Mouse (Mus musculus): ENCODE data around the gene Ripor2.

The Ripor2 gene

DNA sequence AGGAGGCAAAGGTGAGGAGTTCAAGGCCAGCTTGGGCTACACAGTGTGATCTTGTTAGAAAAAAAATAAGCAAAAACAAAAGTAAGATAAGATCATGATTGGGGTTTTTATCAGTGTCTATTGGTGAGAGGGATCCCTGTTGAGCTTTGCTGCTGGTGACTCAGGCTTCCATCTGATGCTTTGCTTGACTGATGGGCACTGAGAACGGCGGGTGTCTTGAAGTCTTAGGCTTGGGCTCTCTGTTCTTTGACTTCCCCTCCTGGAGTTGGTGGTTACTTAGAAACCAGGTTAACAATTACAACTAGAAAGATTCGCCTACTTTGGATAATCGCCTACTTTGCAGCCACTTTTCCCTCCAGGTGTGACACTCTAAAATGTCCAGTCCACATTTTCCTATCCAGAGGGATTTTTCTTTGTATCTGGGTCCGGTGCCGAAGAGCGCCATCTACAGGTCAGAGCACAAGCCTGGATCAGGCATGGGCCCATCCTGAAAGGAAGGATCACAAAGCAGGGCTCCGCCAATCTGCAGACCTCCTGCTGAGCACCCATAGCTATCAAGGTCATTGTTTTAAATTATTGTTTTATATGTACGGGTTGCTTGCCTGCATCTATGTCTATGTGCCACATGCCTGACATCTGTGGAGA, 34.1 kb downstream of the Ripor2 start:
- in situ Hi-C loops (cut with MboI, MseI) = loop anchor here in 1 of 2 experiments (25.0 kb wide), 1 partner anchor 1179 kb away; no protein-coding TSS in a partner anchor

GRCm38 (mm10) chr13:24616645-24617044, 34.7 kb downstream of the Ripor2 start:
- in situ Hi-C loops (cut with MboI, MseI) = loop anchor here in 1 of 2 experiments (25.0 kb wide), 1 partner anchor 1179 kb away; no protein-coding TSS in a partner anchor

GRCm38 (mm10) chr13:24617076-24617798, 35.2 kb downstream of the Ripor2 start:
- in situ Hi-C loops (cut with MboI, MseI) = loop anchor here in 1 of 2 experiments (25.0 kb wide), 1 partner anchor 1180 kb away; no protein-coding TSS in a partner anchor

GRCm38 (mm10) chr13:24617799-24618130, 35.8 kb downstream of the Ripor2 start:
- in situ Hi-C loops (cut with MboI, MseI) = loop anchor here in 1 of 2 experiments (25.0 kb wide), 1 partner anchor 1180 kb away; no protein-coding TSS in a partner anchor

- in situ Hi-C loops (cut with MboI, MseI) = loop anchor here in 1 of 2 experiments (25.0 kb wide), 1 partner anchor 1182 kb away; no protein-coding TSS in a partner anchor
These were observed 37.7 kb downstream of the Ripor2 start for GRCm38 (mm10) chr13:24619711-24620110.

DNA sequence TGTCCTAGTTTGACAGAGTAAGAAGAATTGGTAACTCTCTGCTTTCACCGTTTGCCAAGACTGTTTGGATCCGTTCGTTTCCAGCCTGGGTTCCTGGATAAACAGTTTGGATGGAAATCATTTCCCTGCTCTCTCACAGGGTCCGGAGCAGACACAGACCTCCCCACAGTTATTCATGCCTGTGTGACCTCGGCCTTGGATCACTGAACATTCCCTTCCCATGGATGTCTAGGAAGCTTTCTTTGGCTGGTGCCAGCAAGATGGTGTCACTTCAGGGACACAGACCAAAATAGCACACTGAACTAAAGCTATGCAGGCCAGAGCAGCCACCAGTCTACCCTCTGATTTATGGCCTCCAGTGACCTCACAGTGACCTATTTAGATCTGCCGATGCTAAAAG, 38.5 kb downstream of the Ripor2 start:
- in situ Hi-C loops (cut with MboI, MseI) = loop anchor here in 1 of 2 experiments (25.0 kb wide), 1 partner anchor 1183 kb away; no protein-coding TSS in a partner anchor

DNA sequence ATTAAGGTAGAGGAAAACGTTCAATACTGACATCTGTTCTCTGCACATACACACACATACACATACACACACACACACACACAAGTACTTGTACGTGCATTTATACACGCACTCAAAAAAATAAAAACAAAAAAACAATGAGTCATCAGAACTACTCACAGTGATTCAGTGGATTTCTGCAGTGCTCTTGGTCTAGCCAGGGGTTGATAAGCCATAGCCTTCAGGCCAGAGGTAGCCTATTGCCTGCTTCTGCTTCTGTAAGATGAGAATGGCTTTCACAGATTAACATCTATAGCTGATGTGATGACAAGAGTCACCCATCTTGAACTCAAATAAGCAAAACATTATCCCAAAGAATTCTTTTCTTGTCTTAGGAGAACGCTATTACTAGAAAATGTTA, 41.6 kb downstream of the Ripor2 start:
- in situ Hi-C loops (cut with MboI, MseI) = loop anchor here in 1 of 2 experiments (25.0 kb wide), 1 partner anchor 1186 kb away; no protein-coding TSS in a partner anchor

DNA sequence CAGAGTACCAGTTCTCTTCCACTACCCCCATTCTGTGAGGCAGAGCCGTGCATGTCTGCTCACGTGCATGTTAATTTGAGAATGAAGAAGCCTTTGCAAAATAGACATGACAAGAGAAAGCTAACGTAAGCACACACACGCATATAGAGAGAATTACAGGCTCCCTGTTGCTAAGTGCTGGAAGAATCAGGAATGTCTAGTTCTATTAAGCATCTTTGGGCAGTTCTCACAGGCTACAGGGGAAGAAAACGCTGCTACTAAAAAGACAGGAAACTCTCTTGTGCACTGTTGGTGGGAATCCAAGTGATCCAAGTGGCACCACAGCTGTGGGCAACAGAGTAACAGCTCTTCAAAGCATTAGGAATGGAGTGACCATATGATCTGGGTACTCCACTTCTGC, 43.1 kb downstream of the Ripor2 start:
- in situ Hi-C loops (cut with MboI, MseI) = no loop called here

GRCm38 (mm10) chr13:24626698-24627436, 44.9 kb downstream of the Ripor2 start:
- in situ Hi-C loops (cut with MboI, MseI) = no loop called here

GRCm38 (mm10) chr13:24628192-24628591, 46.2 kb downstream of the Ripor2 start:
- in situ Hi-C loops (cut with MboI, MseI) = no loop called here

DNA sequence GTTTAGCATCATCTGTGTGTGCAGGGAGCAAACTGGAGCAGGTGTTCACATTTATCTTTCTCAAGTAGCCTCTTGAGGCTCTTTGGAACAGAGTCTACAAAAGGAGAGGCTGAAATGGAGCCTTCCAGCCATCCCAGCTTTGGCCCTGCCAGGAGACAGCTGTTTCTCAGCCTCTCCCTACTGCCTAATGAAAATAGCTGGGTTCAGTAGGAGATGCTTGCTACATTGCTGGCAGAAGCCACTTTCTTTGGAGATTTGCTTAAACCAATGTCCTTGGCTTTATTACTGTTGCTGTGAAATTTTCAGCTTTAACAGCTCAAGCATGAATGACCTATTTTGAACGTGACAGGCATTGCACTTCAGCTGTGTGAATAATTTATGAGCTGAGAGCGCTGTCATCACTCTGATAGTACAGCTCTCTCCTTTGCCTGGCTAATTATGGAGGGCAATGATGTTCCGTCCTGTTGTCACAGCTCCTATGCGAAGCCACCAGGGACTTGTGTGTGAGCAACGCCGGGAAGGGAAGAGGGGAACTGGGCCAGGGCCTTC, 47.2 kb downstream of the Ripor2 start:
- in situ Hi-C loops (cut with MboI, MseI) = no loop called here

DNA sequence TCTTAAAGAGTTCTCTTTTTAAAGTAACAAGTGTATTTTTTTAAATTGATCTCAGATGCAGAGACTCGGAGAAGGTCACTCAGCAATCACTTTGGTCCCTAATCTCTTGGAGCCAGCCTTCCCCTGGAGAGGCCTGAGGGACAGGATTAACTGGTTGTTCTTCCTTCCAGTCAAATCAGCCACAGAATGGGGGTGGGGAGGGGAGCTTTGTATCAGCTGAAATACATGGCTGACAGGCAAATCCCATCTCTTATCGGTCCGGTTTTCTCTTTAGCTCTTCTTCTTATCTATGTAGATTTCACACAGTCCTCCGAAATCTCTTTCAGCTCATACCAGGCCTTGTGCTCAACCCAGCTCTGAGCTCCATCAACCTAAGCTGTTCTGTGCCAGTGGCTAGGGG, 48.4 kb downstream of the Ripor2 start:
- in situ Hi-C loops (cut with MboI, MseI) = no loop called here

DNA sequence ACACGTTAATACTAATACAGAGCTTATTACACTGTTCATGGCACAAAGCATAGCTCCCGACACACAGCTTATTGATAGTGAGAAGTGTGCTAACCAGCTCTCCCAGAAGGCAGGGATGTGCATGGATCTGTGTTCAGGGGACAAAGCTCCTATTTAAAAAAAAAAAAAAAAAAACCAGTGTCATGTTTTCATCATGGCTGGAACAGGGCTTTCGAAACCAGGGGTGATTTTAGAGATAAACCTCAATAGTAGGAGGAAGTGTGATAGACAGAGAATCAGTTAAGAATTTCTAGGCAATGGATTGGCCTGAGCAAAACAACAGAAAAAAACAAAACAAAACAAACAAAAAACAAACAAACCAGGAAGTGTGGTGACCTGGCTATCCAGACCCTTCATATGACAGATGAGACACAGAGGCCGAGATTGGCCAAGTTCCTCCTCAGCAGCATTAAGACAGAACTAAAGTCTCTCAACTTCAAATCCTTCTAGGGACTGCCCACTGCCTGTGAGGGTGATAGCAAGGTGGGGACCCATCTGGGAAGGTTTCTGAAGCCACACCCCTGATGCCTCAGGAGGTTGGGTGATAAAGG, 51.1 kb downstream of the Ripor2 start:
- in situ Hi-C loops (cut with MboI, MseI) = no loop called here

GRCm38 (mm10) chr13:24634346-24635120, 52.5 kb downstream of the Ripor2 start:
- in situ Hi-C loops (cut with MboI, MseI) = no loop called here

DNA sequence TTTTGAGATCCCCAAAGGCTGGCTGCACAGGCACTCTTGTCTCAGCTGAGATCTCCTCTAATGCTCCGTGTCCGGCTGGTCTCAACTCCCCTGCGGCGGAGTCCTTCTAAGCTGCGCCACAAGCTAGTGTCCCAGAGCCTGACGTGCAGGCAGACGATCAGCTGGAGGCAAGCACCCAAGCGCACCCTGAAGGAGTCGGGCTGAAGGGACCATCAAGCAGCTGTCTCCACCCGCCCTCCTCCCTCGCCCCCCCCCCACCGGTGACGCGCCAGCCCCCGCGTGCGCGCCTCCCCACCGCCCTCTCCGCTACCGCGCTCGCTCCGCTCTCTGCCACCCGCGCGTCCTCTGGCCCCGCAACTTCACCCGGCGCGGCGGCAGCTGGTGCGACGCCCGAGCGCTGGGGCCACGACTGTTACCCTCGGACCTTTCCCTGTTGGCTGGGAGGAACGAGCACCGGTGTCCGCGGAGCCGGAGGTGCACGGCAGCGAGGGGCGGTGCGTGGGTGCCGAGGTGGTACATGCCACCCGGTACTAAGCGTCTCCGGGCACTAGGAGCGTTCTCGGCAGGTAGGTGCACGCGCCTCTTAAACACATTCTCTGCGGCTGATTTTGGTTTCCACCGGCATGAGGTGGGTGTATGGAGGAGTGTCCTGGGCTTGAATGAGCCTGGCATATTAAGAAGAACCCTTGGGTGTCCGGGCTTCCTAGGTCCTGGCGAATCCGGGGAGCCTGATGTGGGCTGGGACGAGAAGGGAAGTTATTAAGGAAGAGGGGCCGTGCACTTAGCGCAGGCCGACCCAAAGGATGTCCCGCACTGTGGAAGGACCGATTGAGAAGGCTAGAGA, 56.6 kb downstream of the Ripor2 start:
- in situ Hi-C loops (cut with MboI, MseI) = no loop called here

GRCm38 (mm10) chr13:24639215-24640165, 57.5 kb downstream of the Ripor2 start:
- in situ Hi-C loops (cut with MboI, MseI) = no loop called here

DNA sequence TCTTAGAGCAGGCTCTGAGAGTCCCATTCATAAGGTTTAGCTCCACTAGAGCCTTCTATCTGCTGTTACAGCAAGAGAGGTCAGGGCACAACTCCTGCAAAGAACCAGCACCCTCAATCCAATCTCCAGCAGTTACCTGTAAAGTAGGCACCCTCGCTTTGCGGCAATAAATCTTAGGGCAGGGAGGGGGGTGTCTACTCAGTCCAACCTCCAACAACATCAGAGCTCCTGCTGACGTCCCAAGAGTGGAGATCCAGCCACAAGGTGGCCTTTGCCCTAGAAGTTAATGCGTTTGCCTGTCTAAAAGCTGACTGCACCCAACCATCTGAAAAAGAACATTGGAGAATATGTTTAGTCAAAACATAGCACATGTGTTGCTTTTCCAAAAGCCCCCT, 58.2 kb downstream of the Ripor2 start:
- in situ Hi-C loops (cut with MboI, MseI) = no loop called here

DNA sequence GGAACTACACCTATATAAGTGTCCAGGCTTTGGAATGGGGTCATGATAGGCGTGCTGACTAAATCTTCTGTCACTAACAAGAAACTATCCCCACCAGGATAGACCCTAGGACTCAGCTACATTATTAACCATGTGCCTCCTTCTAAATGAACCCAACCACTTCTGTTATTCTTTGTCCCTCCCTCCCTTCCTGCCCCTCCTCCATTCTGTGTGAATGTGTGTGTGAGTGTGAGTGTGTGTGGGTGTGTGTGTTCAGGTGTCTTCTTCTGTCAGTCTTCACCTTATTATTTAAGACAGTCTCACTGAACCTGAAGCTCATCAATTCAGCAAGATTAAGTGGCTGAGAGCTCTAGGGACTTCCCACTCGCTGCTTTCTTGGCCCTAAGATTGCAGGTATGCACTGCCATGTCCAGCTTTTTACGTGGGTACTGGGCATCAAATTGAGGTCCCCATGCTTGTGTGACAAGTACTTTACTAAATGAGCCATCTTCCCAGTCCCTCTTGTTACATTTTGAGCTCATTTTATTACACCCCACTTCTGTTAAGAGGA, 58.9 kb downstream of the Ripor2 start:
- in situ Hi-C loops (cut with MboI, MseI) = no loop called here

Measured in T-helper 17 cell (primary cell).